Mouse (Mus musculus) heart, embryonic 14.5 days (tissue): ENCODE measurements around the gene Pdzd7. TPM values are rescaled to one million over a fixed set of nuclear protein-coding genes. Genes with fewer than 3 reads are reported as not detected.

ENCODE experiments used
- ATAC-seq: fragments of 200-750 bp; cut with Nextera tagmentation; 2 replicates; pipeline ENCODE4 v1.8.0; 2017; ENCODE audit warnings: low read depth, moderate TSS enrichment; ENCODE audit not compliant: insufficient number of reproducible peaks, insufficient read depth, low FRiP score
- H3K27ac ChIP-seq, 2 experiments: fragments of 200-500 bp in 1 of 2; fragments of 300-500 bp in 1 of 2; sonication (generic) in 1 of 2; replicated peaks in 1 of 2; 2 replicates each; pipeline ENCODE4 v1.5.1; 2012 to 2014; ENCODE audit warnings: low read depth in 2 of 2, low read length in 2 of 2, control low read depth in 1 of 2, mild to moderate bottlenecking in 1 of 2, mixed read lengths in 1 of 2; ENCODE audit not compliant: control insufficient read depth in 1 of 2, insufficient read depth in 1 of 2
- H3K27me3 ChIP-seq: fragments of 300-500 bp; sonication (generic); 2 replicates; pipeline ENCODE4 v1.6.1; 2014; ENCODE audit warnings: mild to moderate bottlenecking, low read length, control low read depth; ENCODE audit not compliant: control insufficient read depth, insufficient read depth
- H3K36me3 ChIP-seq: fragments of 300-500 bp; sonication (generic); 2 replicates; pipeline ENCODE4 v1.6.1; 2014; ENCODE audit warnings: mild to moderate bottlenecking, control low read depth, low read length, mixed read lengths; ENCODE audit not compliant: control insufficient read depth, insufficient read depth
- H3K4me1 ChIP-seq, 2 experiments: fragments of 200-500 bp in 1 of 2; fragments of 300-500 bp in 1 of 2; sonication (generic) in 1 of 2; 2 replicates each; pipeline ENCODE4 v1.6.1; 2012 to 2014; ENCODE audit warnings: low read length in 2 of 2, control low read depth in 1 of 2, mixed read lengths in 1 of 2; ENCODE audit not compliant: control insufficient read depth in 2 of 2, insufficient read depth in 2 of 2
- H3K4me2 ChIP-seq: fragments of 300-500 bp; sonication (generic); 2 replicates; pipeline ENCODE4 v1.6.1; 2014; ENCODE audit warnings: mild to moderate bottlenecking, low read length
- H3K4me3 ChIP-seq, 2 experiments: fragments of 200-500 bp in 1 of 2; fragments of 300-500 bp in 1 of 2; sonication (generic) in 1 of 2; 2 replicates each; pipeline ENCODE4 v1.5.1; 2012 to 2014; ENCODE audit warnings: low read length in 2 of 2, mild to moderate bottlenecking in 2 of 2, control low read depth in 1 of 2, low read depth in 1 of 2, moderate library complexity in 1 of 2; ENCODE audit not compliant: control insufficient read depth in 1 of 2, insufficient read depth in 1 of 2
- H3K9ac ChIP-seq: fragments of 300-500 bp; sonication (generic); 2 replicates; pipeline ENCODE4 v1.6.1; 2014; ENCODE audit warnings: mild to moderate bottlenecking, low read length
- H3K9me3 ChIP-seq: fragments of 300-500 bp; sonication (generic); 2 replicates; pipeline ENCODE4 v1.6.1; 2016; ENCODE audit warnings: low read length, control low read depth; ENCODE audit not compliant: control insufficient read depth
- WGBS: fragments of 180-500 bp; shearing (Covaris S2); extraction: QIAGEN DNeasy Blood & Tissue Kit; methylation state at CpG from one replicate; pipeline ENCODE4 v1.1.7; 2014; 5-methylcytosine and 5-hydroxymethylcytosine counted together
- polyA plus RNA-seq: library from polyadenylated mRNA; unstranded; fragments of >200 nt; fragmentation: Nextera tagmentation; extraction: Ambion mirVana; gene quantifications from 2 replicates; pipeline ENCODE4 v1.2.1, GENCODE M21; 2014

The Pdzd7 gene
- polyA plus RNA-seq, 1 experiment from 2014 or later: 0.11 TPM

GRCm38 (mm10) chr19:44984420-44984819 lies 61.1 kb downstream of the Pdzd7 start:
- no peak overlapping the region for H3K9ac ChIP-seq
- H3K4me1 ChIP-seq: peaks cover 0 to 10% of the 10 kb centered on the region in 2 experiments; a peak in 2 of 4 replicates
- 86% methylated on average over 4 of the region's 4 CpGs for WGBS
- no peak overlapping the region for H3K4me3 ChIP-seq
- no peak for ATAC-seq
- H3K9me3 ChIP-seq: no peaks in the 10 kb centered on the region
- peaks cover 43% of the 10 kb centered on the region for H3K36me3 ChIP-seq
- no peaks in the 10 kb centered on the region for H3K27me3 ChIP-seq
- H3K27ac ChIP-seq: no peak overlapping the region
- H3K4me2 ChIP-seq: no peak overlapping the region

GRCm38 (mm10) chr19:44983366-44983765 lies 62.2 kb downstream of the Pdzd7 start:
- peaks cover 53% of the 10 kb centered on the region for H3K36me3 ChIP-seq

GRCm38 (mm10) chr19:44982477-44983115 lies 62.9 kb downstream of the Pdzd7 start:
- H3K9me3 ChIP-seq: no peaks in the 10 kb centered on the region
- 0 out of 4 replicates have a peak, but pooled peaks cover 0 to 3% of the 10 kb centered on the region in 2 experiments for H3K4me1 ChIP-seq
- no peak overlapping the region for H3K4me3 ChIP-seq
- no peak overlapping the region for H3K27ac ChIP-seq
- H3K4me2 ChIP-seq: no peak overlapping the region
- no peak for ATAC-seq
- no peaks in the 10 kb centered on the region for H3K27me3 ChIP-seq
- H3K36me3 ChIP-seq: peaks cover 61% of the 10 kb centered on the region
- WGBS: 75% methylated on average over 7 of the region's 7 CpGs
- H3K9ac ChIP-seq: no peak overlapping the region

More at GRCm38 (mm10) chr19:44983366-44983765, 62.2 kb downstream of the Pdzd7 start:
- Histone ChIP-seq H3K9ac (no peak overlapping the region), H3K4me1 (peaks cover 0 to 5% of the 10 kb centered on the region in 2 experiments; a peak in 1 of 4 replicates), H3K27ac (no peak overlapping the region), H3K4me3 (no peak overlapping the region), H3K4me2 (no peak overlapping the region), H3K9me3 (no peaks in the 10 kb centered on the region), H3K27me3 (no peaks in the 10 kb centered on the region)
- no peak for ATAC-seq
- WGBS: 88% methylated on average over 6 of the region's 6 CpGs

- WGBS: 74% methylated on average over 2 of the region's 2 CpGs
- Histone ChIP-seq H3K4me1 (0 out of 4 replicates have a peak, but pooled peaks cover 0 to 3% of the 10 kb centered on the region in 2 experiments), H3K9ac (no peak overlapping the region), H3K4me2 (no peak overlapping the region), H3K9me3 (no peaks in the 10 kb centered on the region), H3K27me3 (no peaks in the 10 kb centered on the region), H3K4me3 (no peak overlapping the region), H3K36me3 (peaks cover 79% of the 10 kb centered on the region), H3K27ac (no peak overlapping the region)
- ATAC-seq: no peak
Observed at GRCm38 (mm10) chr19:44980787-44981186, 64.7 kb downstream of the Pdzd7 start.

- no peaks in the 10 kb centered on the region for H3K4me1 ChIP-seq
- H3K9ac ChIP-seq: no peak overlapping the region
- H3K9me3 ChIP-seq: no peaks in the 10 kb centered on the region
- no peak overlapping the region for H3K27ac ChIP-seq
- no peak overlapping the region for H3K4me3 ChIP-seq
- no peaks in the 10 kb centered on the region for H3K27me3 ChIP-seq
- H3K36me3 ChIP-seq: peaks cover 100% of the 10 kb centered on the region
- H3K4me2 ChIP-seq: no peak overlapping the region
- 83% methylated on average over 6 of the region's 6 CpGs for WGBS
- no peak for ATAC-seq
Observed at GRCm38 (mm10) chr19:44977148-44977547, 68.4 kb downstream of the Pdzd7 start.

Other genes with a start within 250 kb of the Pdzd7 start
- gene Slf2, start 114.6 kb downstream of the Pdzd7 start, polyA plus RNA-seq: 46.4 and 47.0 TPM in 2 replicates
- 0.80 and 0.92 TPM in 2 replicates for gene Sema4g, start 56.6 kb downstream of the Pdzd7 start, polyA plus RNA-seq
- 14.2 and 14.6 TPM in 2 replicates for gene Twnk, start 40.1 kb downstream of the Pdzd7 start, polyA plus RNA-seq
- gene Mrpl43, start 39.3 kb downstream of the Pdzd7 start, polyA plus RNA-seq: 62.0 and 65.5 TPM in 2 replicates
- 39.5 and 42.2 TPM in 2 replicates for gene Lzts2, start 31.3 kb downstream of the Pdzd7 start, polyA plus RNA-seq
- gene Sfxn3, start 1.8 kb upstream of the Pdzd7 start, polyA plus RNA-seq: 17.6 and 18.2 TPM in 2 replicates
- gene Kazald1, start 29.5 kb upstream of the Pdzd7 start, polyA plus RNA-seq: 8.0 and 11.5 TPM in 2 replicates
- 0.22 TPM in 1 of 2 replicates, not detected in the other for gene Tlx1, start 105.0 kb upstream of the Pdzd7 start, polyA plus RNA-seq
- not detected in 2 replicates for gene Lbx1, start 190.1 kb upstream of the Pdzd7 start, polyA plus RNA-seq